Mouse (Mus musculus): ENCODE results near the gene Saa1. TPM values are rescaled to one million over a fixed set of nuclear protein-coding genes. Genes with fewer than 3 reads are reported as not detected.
A peak's percentile ranks its signal among the peaks of the same experiment; 100 is the strongest.
"Not testable (repeated sequence)": the region's sequence is repeated elsewhere in the genome, so short reads cannot be mapped to it uniquely, and the experiment has no call there.

Saa1 gene
- 0.04 TPM in 1 of 2 replicates, not detected in the other for polyA plus RNA-seq (2012; rRNA removed)

- H3K27ac ChIP-seq (ENCODE audit: insufficient read depth, low read length); H3K4me3 ChIP-seq (ENCODE audit: insufficient read depth, low read length); H3K4me1 ChIP-seq (ENCODE audit: control insufficient read depth, insufficient read depth, low read length): not testable (repeated sequence)
These were observed at the start of gene Saa1 for GRCm38 (mm10) chr7:46742880-46743279. Gene Saa1, minus strand, starts transcription at chr7:46742980.

- TF ChIP-seq CTCF (IDR thresholded peaks at IDR 0.05; ENCODE audit: extremely low read depth, insufficient read depth, low read length) (no peak), POLR2A (IDR thresholded peaks at IDR 0.05; ENCODE audit: extremely low read depth, insufficient read depth, low read length) (no peak)
- no peak overlapping the region for H3K27ac ChIP-seq (ENCODE audit: insufficient read depth, low read length)
- no peaks in the 10 kb centered on the region for H3K4me1 ChIP-seq (ENCODE audit: control insufficient read depth, insufficient read depth, low read length)
- H3K4me3 ChIP-seq (ENCODE audit: insufficient read depth, low read length): no peak overlapping the region
These were observed 46.5 kb upstream of the Saa1 start for GRCm38 (mm10) chr7:46789177-46789849.

- H3K4me1 ChIP-seq (ENCODE audit: control insufficient read depth, insufficient read depth, low read length): no peaks in the 10 kb centered on the region
- H3K4me3 ChIP-seq (ENCODE audit: insufficient read depth, low read length): no peak overlapping the region
- no peak overlapping the region for H3K27ac ChIP-seq (ENCODE audit: insufficient read depth, low read length)
- TF ChIP-seq POLR2A (IDR thresholded peaks at IDR 0.05; ENCODE audit: extremely low read depth, insufficient read depth, low read length) (no peak), CTCF (IDR thresholded peaks at IDR 0.05; ENCODE audit: extremely low read depth, insufficient read depth, low read length) (peak; percentile 95)
These were observed 27.9 kb upstream of the Saa1 start for GRCm38 (mm10) chr7:46770706-46771105.

- Histone ChIP-seq H3K4me1 (ENCODE audit: control insufficient read depth, insufficient read depth, low read length) (no peaks in the 10 kb centered on the region), H3K4me3 (ENCODE audit: insufficient read depth, low read length) (no peak overlapping the region), H3K27ac (ENCODE audit: insufficient read depth, low read length) (no peak overlapping the region)
- TF ChIP-seq POLR2A (IDR thresholded peaks at IDR 0.05; ENCODE audit: extremely low read depth, insufficient read depth, low read length) (no peak), CTCF (IDR thresholded peaks at IDR 0.05; ENCODE audit: extremely low read depth, insufficient read depth, low read length) (no peak)
These were observed 25.7 kb upstream of the Saa1 start for GRCm38 (mm10) chr7:46768451-46768850.

- TF ChIP-seq POLR2A (IDR thresholded peaks at IDR 0.05; ENCODE audit: extremely low read depth, insufficient read depth, low read length) (no peak), CTCF (IDR thresholded peaks at IDR 0.05; ENCODE audit: extremely low read depth, insufficient read depth, low read length) (no peak)
- H3K4me1 ChIP-seq (ENCODE audit: control insufficient read depth, insufficient read depth, low read length): no peaks in the 10 kb centered on the region
These were observed 24.6 kb upstream of the Saa1 start for GRCm38 (mm10) chr7:46767371-46767770.

GRCm38 (mm10) chr7:46764672-46765071 is 21.9 kb upstream of the Saa1 start:
- Histone ChIP-seq H3K27ac (ENCODE audit: insufficient read depth, low read length) (no peak overlapping the region), H3K4me3 (ENCODE audit: insufficient read depth, low read length) (no peak overlapping the region), H3K4me1 (ENCODE audit: control insufficient read depth, insufficient read depth, low read length) (no peaks in the 10 kb centered on the region)
- TF ChIP-seq CTCF (IDR thresholded peaks at IDR 0.05; ENCODE audit: extremely low read depth, insufficient read depth, low read length): no peak
- no peak for TF ChIP-seq POLR2A (IDR thresholded peaks at IDR 0.05; ENCODE audit: extremely low read depth, insufficient read depth, low read length)

More at GRCm38 (mm10) chr7:46767371-46767770, 24.6 kb upstream of the Saa1 start:
- H3K27ac ChIP-seq (ENCODE audit: insufficient read depth, low read length): no peak overlapping the region
- H3K4me3 ChIP-seq (ENCODE audit: insufficient read depth, low read length): no peak overlapping the region

- H3K27ac ChIP-seq (ENCODE audit: insufficient read depth, low read length): no peak overlapping the region
- TF ChIP-seq POLR2A (IDR thresholded peaks at IDR 0.05; ENCODE audit: extremely low read depth, insufficient read depth, low read length) (no peak), CTCF (IDR thresholded peaks at IDR 0.05; ENCODE audit: extremely low read depth, insufficient read depth, low read length) (no peak)
- H3K4me1 ChIP-seq (ENCODE audit: control insufficient read depth, insufficient read depth, low read length): no peaks in the 10 kb centered on the region
- no peak overlapping the region for H3K4me3 ChIP-seq (ENCODE audit: insufficient read depth, low read length)
These were observed 19.8 kb upstream of the Saa1 start for GRCm38 (mm10) chr7:46762601-46763000.

GRCm38 (mm10) chr7:46761049-46761795 is 18.4 kb upstream of the Saa1 start:
- Histone ChIP-seq H3K27ac (ENCODE audit: insufficient read depth, low read length) (no peak overlapping the region), H3K4me1 (ENCODE audit: control insufficient read depth, insufficient read depth, low read length) (no peaks in the 10 kb centered on the region), H3K4me3 (ENCODE audit: insufficient read depth, low read length) (no peak overlapping the region)
- no peak for TF ChIP-seq POLR2A (IDR thresholded peaks at IDR 0.05; ENCODE audit: extremely low read depth, insufficient read depth, low read length)

GRCm38 (mm10) chr7:46751490-46751889 is 8.7 kb upstream of the Saa1 start, which contains the start of gene Saa2:
Gene Saa2, plus strand, starts transcription at chr7:46751790.
- TF ChIP-seq CTCF (IDR thresholded peaks at IDR 0.05; ENCODE audit: extremely low read depth, insufficient read depth, low read length) (no peak), POLR2A (IDR thresholded peaks at IDR 0.05; ENCODE audit: extremely low read depth, insufficient read depth, low read length) (no peak)
- no peaks in the 10 kb centered on the region for H3K4me1 ChIP-seq (ENCODE audit: control insufficient read depth, insufficient read depth, low read length)
- H3K27ac ChIP-seq (ENCODE audit: insufficient read depth, low read length): no peak within 1 kb of the TSS
- no peak within 1 kb of the TSS for H3K4me3 ChIP-seq (ENCODE audit: insufficient read depth, low read length)

GRCm38 (mm10) chr7:46748459-46748858 is 5.7 kb upstream of the Saa1 start:
- TF ChIP-seq POLR2A (IDR thresholded peaks at IDR 0.05; ENCODE audit: extremely low read depth, insufficient read depth, low read length): no peak
- TF ChIP-seq CTCF (IDR thresholded peaks at IDR 0.05; ENCODE audit: extremely low read depth, insufficient read depth, low read length): no peak
- H3K4me1 ChIP-seq (ENCODE audit: control insufficient read depth, insufficient read depth, low read length): no peaks in the 10 kb centered on the region
- H3K4me3 ChIP-seq (ENCODE audit: insufficient read depth, low read length): no peak overlapping the region
- no peak overlapping the region for H3K27ac ChIP-seq (ENCODE audit: insufficient read depth, low read length)
